Mouse (Mus musculus): ENCODE measurements at regions not wholly inside any gene's neighbourhood (a gene's known extent, or its start where the extent isn't known, plus 50 kb on each side); places are given as distances from the start of the nearest gene placed in this dataset.

DNA sequence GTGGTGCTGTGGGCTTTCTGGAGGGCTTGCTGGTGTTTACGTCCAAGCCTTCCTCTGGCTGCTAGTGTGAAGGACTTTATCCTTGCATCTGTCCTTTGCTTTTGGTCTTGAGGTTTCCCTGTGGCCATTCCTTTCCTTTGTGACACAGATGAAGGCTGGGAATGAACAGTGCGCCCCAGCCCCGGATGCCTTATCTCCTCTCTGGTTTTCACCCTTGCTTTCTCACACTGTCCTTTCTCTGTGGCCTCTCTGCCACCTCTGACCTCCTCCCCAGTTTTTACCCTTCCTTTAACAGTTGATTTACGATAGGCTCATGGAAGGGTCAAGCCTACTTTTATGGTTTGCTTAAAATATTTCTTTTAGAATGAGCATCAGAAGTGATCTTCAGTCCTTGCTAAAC lies 53.2 kb downstream of the Gas1 start:
- DNase-seq (ENCODE audit: low spot score), result no peak

DNA sequence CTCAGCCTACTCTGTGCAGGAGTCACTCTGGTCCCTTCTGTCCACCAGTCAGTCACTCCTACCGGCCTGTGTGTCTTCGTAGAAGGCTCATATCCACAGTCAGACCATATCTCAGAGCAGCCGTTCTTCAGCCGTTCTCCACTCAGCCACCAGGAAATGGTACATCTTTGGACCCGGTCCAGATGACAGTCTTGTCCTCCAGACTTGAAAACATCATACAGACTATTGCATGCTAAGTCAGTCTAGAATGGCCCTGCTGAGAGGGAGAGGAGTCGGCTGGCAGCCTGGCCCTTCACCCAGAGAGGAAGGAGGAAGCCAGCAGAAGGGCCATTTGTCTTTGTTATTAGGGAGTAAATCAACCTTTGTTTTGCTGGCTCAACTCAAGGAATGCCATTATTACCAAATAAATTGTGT lies 54.0 kb downstream of the Gas1 start:
- DNase-seq (ENCODE audit: low spot score), result no peak

DNA sequence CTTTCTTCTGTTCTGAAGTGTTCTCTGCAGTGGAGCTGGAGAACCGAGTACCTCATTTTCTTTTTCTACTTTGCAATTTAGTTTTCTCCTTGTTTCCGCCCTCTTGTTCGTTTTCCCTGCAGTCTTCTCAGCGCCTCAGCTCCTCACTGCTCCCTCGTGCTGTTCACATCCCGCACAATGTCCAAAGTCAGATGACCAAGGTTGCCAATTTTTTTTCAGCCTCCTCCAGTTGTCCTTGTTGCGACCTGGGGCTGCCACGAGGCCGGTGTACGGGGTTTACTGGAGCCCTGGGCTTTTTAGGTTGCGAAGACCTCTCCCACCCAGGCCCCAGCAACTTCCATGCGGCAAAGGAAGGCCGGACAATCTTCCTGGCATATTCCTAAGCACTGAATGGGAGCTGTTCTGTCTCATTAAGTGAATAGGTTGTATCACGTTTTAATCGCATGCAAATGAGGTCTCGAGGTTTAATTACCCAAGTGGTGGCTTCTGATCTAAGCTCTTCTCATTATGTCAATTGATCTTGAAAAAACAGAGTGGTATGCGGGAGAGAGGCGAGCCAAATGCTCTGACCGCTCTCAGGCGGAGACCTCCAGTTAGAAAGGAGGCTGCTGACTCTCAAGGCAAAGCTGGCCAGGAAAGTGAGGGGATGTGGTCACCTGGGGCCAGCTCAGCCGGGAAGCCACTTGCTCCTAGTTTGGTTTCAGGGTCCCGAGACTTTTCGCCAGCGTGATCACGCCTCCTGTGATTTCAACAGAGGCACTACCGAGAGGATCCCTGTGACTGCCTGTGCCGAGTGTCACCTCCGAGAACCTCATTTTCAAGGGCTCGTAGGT lies 54.6 kb downstream of the Gas1 start:
- DNase-seq (ENCODE audit: low spot score), result no peak

DNA sequence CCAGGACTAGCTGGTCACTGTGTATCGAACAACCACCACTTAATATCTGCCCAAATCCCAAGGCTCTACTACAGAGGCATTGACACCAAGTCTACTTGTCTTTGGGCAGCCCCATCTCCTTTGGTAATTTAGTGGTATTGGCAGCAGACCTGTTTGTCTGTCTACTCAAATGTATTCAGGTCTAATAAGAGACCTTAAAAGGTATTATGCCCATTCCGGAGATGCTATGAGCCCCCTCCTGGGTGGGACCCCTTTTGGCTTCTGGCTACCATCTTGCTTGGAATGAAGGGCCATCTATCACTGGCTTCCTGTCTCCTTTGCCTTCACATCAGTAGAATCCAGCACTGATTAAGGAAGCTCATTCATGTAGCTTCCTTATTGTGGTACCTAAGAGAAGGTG lies 65.7 kb downstream of the Gas1 start:
- no peak for DNase-seq (ENCODE audit: low spot score)

DNA sequence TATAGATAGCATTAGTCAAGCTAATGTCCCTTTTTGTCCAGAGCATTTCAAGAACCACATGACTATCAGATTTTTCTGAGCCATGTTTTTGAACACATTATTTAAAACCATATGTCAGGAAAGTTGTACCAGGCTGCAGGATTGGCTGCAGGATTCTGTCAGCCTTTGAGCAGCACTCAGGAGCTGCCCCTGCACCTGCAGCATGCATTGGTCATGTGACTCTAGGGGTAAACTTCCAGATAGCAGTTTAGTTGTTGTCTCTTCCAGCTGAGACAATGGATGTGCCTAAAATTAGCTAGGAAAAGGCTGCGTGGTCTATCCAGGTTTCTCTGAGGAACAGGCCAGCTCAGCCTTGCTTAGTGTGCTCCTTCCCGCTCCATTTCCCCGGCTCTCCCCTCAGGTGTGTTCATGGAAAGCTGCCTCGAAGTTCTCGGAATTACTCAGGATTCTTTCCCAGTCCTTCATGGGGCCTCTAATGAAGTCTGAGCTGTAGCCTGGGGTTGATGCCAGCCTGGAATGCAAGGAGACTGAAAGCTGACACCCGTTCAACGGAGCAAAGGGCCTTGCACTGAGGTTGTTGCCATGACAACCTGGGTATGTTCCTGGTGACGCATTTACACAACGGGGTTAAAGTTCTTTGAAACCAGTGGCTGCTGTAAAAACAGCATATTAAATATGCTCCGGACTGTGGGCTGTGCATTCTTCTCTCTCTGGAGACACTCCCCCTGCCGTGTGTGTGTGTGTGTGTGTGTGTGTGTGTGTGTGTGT lies 66.9 kb downstream of the Gas1 start:
- no peak for DNase-seq (ENCODE audit: low spot score)

DNA sequence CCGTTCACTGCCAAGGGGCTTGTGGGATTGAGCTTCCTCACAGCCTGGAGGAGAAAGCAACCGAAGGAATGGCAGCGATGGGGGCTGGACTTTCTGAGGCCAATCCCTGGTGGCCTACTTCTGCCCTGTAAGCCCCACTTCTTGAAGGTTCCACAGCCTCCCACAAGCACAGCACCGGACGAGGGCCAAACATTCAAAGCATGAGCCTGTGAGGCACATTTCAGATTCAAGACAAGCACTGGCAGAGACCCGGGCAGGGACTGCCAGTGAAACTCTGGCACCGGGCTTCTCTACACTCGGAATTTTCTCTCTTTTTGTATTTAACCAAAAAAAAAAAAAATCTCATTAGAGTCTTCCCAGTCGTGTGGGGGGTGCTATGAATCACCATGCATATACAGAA lies 71.9 kb downstream of the Gas1 start:
- no peak for DNase-seq (ENCODE audit: low spot score)

DNA sequence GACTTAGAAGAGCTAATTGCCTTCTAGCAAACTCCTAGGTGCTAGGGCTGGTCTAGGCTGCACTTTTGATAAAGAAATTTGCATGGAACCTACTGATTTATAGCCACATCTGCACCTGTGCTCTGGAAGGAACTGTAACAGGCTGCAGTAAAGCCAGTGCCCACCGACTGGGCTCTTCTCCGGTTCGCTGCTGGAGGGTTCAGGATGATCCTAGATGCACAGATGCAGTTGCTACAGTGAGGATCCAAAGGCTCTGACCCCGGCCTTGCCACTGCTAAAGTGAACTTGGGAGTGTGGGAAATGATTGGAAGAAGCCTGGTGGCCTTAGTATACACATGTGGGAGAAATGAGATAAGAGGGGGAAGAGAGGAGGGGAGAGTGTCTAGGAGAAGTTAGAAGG lies 75.5 kb downstream of the Gas1 start:
- no peak for DNase-seq (ENCODE audit: low spot score)

DNA sequence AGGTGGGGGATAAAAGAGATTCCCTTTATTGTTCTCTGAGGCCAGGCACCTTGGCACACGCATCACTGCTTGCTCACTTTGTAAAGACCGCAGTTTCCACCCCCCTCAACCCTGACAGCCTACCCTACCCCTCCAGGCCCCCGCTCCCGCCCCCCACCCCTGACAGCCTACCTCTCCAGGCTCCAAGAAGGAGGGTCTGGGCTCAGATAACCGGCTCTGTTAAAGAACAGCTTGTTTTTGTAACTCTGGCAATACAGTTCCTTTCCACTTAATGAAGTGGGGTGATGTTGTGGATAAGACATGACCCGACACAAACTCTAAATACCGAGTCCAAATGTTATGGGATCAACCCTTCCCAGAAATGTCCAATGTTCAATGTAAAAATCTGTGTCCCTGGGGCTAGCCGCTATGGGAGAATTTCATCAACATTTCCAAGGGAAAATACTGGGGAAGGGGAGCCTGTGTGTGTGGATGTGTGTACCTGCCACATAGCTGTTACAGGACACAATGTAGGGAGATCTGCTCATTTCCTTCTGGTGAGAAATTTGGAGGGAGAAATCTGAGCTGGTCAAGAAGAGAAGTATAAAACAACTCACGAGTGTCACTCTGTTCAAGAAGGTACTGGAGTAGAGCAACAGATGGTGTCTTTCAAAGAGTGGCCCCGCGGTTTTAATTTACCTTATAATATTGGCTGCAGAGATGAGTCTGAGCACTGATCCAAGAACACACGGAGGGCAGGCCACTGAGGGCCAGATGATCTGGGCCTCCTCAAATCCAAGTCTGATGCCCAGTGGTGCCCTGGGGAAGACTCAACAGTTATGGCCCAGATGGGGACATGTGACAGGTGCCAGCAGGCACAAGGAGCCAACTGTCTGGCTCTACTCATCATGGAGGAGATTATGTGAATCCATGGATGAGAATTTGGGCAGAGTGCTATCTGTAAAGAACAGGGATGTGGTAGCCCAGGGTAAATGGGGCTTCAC lies 76.7 kb downstream of the Gas1 start:
- DNase-seq (ENCODE audit: low spot score), result no peak

DNA sequence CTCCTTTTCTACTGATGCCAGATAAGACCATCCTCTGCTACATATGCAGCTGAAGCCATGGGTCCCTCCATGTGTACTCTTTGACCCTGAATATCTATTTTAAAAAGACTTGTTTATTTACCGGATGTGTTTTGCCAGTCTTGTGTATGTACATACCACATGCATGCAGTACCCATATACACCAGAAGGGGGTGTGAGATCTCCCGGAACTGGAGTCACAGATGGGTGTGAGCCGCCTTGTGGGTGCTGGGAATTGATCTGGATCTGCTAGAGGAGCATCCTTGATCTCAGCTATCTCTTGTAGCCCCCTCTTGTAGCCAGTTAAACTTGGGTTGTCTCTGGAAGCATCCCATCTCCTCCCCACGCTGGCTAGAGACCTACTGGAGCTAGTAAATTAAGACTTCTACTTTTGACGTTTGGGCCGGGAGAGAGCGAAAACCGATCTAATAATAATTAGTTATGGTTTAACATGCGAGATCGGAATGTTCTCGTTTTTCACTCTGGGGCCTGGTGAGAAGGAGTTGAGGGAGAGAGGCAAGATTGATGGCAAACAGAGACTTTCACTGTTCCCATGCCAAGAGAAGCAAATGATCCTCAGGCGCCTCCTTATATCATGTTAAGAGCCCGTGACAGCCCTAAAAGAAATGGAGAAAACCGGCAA lies 77.6 kb downstream of the Gas1 start:
- DNase-seq (ENCODE audit: low spot score), result peak; percentile 1

DNA sequence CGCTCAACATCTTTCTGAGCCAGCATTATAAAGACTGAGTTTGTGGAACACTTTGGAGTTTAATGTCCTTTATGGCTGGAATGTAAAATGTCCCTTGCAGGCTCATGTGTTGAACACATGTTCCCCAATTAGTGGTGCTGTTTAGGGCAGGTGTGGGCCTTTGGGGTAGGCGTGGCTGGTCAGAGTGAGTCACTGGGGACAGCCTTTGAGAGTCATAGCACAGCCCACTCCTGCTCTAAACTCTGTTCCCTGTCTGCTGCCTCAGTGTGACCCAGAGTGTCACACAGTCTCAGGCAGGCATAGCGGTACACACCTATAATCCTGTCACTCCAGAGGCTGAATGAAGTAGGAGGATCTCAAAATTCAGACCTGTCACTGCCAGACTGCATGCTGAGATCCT lies 78.8 kb downstream of the Gas1 start:
- no peak for DNase-seq (ENCODE audit: low spot score)

DNA sequence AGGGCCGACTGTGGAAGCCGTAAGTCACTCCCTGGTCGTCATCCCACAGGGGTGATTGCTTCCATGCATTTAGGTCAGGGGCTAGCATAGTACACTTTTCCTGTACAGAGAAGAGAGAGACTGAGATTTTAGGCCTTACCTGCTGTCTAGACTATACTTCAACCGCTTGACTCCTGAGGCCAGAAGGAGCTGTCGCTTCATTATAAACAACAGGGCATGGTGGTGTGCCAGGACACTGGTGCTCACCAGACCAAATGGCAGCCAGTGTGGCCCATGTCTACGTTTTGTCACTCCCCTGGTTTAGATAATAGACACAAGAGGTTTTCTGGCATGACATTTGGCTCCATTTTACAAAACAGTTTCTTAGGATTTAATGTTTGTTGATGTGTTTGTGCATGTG lies 79.4 kb downstream of the Gas1 start:
- DNase-seq (ENCODE audit: low spot score), result no peak

DNA sequence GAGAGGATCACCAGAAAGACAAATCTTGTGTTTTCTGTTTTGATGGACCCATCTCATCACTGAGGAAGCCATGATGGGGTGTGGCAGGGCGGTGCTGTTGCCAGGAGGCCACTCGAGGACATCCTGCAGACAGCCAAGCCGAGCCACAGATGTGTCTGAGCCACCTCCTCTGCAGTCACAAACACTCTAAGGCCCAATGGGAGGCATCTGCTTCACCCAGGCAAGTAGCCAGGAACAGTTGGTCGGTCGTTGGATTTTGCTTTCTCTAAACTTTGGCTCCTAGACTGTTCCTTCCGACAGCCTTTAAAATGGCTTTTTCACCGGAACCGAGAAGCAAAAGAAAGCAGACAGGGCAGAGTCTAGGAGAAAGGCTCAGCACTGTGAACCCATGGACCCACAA lies 90.5 kb downstream of the Gas1 start:
- DNase-seq (ENCODE audit: low spot score), result no peak

DNA sequence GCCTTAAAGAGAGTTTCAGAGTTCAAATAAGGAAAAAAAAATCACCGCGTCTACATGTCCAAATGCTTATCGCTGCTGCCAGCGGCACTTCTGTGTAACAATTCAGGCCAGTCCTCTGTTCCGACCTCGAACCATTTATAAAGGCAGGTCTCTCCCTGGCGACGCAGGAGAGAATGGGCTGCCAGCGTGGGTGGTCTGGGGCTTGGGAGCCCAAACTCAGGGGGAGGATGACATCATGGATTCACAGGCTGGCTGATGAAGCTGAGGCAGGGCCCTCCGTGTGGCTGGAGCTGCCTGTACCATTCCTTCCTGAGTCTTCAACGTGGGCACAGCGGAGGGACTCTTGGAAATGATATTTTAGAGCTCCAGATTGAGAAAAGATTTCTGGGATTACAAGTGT lies 92.2 kb downstream of the Gas1 start:
- no peak for DNase-seq (ENCODE audit: low spot score)

DNA sequence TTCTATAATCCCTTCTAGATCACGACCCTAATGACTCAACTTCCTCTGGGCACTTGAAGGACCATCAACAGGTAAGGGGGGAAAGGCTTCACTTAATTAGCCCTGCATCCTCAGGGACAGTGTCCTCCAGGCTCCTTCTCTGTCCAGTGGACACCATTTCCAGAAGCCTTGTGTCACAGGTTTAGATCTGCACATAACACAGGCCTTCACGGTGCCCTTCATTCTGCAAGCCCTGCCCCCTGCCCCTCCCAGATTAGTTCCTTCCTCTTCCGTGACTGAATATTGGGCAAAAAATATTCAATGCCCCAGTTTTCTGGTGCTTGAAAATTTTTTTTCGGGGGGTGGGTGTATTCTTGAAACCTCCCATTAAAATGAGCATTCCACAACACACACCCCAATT lies 92.9 kb downstream of the Gas1 start:
- DNase-seq (ENCODE audit: low spot score), result no peak

DNA sequence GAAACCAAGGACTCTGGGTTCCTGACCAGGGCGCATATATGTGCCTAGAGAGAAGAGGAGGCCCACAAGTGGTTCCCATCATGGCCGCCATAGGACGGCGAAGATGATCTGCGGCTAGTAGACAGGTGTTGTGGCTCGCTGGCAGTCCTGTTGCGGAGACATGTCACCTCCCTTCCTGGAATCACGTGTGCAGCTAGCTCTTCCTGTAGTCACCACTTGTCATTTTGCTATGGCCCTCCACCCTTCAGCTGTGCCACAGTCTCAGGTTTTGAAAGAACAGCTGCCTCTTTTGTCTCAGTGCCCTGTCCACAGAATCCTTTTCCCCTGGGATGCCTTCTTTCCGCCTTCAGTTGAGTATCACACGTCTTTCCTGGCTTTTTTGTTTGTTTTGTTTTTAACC lies 97.1 kb downstream of the Gas1 start:
- no peak for DNase-seq (ENCODE audit: low spot score)

DNA sequence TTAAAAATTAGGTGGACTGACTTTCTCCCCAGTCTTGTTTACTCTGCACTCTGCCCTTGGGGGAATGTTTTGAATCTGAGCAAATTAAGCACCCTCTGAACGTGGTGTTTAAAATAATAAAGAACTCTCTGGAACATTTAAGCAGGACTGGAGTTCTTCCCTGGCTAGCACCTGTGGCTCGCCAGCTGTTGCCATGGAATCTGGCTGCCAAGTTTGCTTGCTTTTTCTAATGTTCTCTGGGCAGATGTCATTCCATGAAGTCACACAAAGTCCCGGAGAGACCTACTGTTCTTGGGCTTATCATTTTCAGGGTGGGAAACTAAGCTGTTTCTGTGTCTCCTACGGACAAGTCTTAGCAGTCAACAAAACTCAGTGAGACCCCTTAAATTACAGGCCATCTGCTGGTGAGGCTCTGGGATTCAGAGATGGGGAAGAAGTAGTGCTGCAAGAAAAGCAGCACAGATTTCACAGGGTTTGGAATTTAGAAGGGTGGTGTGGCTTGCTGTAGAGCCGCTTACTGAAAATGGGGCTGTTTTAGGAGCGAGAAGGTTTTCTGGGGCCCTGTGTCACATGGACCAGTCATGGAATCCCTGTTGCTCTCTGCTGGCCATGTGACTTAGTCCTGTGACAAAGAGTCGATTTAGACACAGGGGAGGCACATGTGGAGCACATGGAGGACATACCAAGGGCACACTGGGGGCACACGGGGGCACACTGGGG lies 98.7 kb downstream of the Gas1 start:
- no peak for DNase-seq (ENCODE audit: low spot score)

DNA sequence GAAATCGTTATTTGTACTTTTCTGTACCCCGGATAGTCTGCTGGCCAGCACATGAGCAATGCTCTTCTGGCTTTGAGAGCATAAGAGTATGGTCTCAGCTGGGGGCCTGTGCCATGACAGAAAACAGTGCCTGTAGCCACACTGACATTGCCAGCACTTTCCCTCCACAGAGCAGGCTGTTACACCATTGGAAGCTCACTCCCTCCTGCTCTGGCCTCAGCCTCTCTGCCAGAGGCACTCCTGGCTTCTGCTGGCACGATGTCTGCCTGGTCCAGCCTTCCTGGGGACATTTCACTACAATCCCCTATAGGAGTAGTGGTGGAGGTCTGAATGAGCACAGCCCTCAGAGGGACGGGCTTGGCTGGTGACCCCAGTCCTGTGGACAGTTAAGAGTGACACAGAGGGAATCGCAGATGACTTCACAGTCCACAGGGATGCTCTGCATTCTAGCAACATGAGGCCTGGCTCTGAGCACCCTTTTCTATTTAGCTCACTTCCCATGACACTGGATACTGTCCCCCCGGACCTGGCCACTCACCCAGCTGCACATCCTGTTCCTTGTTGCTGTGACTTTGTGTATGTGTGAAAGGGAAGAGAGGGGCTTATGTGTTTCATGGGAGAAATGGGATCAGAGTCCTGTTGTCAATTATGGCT lies 100.9 kb downstream of the Gas1 start:
- DNase-seq (ENCODE audit: low spot score), result no peak

DNA sequence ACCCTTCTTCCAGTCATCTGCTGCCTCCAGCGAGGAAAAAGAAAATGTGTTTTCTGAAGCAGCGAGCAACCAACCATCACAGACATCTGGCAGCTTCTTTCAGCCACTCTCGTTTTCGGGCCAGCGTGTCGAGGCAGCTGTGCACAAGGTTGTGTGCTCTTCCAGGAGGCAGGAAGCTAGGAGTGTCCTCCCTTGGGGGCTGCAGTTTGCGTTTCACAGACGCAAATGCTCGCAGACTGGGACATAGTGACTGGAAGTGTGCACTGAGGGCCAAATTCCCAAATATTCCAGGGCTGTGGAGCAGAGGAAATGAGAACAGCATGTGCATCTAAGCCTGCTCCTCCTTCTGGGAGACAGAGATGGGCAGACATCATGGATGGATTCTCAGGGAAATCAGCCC lies 105.6 kb downstream of the Gas1 start:
- no peak for DNase-seq (ENCODE audit: low spot score)

DNA sequence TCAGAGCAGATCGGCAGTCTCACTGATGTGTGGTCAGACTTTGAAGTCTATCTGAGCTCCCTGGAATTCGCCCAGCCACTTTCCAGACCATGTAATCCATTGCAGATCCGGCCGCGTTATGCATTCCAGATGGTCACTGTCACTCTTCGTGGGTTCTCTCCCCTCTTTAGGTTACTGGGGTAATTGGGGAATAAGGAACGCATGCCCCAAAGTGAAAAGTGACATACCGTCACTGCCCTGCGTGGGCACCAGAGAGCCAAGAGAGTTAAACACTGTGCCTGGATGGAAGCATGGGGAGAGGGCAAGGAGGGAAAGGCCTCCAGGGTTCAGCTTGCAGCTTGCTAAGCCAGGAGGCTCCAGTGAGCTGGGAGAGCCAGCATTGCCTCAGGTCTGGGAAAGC lies 108.0 kb downstream of the Gas1 start:
- DNase-seq (ENCODE audit: low spot score), result no peak

DNA sequence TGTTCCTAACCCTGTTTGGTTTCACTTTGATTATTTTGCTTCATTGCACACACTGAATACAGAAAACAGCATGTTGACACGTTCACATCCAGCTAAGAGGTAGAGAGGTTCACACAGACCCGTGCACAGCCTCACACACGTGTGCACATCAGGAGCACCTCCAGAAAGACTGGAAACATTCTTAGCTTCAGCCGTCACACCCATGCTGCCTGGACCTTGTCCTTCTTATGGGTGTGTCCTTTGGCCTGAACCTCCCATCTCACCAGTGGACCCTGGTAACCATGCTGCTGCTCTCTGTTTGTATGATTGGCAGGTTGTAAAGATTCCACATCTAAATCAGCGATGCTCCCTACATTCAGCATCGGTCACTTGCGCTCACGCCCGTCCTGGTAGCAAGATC lies 109.8 kb downstream of the Gas1 start:
- DNase-seq (ENCODE audit: low spot score), result no peak

DNA sequence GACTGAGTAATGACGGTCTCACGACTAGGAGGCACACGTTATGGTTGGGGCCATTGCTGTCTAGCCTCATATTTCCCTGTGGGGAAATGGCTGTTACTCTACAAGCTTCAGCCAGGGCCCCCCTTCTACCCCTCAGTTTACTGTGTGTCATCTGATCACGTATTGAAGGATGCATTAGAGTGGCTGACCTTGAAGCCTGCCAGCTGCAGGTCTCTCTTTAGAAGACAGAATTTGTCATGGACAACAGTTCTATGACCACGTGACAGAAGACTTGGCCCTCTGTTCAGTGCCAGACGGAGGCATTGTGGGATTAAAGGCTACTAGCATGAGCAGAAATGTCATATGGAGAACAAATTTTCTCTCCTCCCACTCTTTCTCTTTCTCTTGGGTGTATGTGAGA lies 115.6 kb downstream of the Gas1 start:
- no peak for DNase-seq (ENCODE audit: low spot score)
